Mouse (Mus musculus): Measurements from ENCODE around the gene Hikeshi.

DNA sequence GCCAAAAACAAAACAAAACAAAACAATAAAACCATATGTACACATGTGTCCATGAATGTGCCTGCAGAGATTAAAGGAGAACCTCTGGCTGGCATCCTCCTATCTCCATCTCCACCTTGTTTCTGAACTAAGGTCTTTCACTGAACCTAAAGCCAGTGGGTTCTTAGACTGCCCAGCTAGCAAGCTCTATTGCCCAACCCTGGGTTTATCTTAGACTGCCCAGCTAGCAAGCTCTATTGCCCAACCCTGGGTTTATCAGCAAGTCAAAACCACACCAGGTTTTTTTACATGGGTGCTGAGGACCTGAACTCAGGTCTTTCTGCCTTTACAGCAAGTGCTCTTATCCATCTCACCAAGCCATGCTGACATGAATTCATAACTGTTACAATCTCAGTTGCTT is 22.1 kb upstream of the Hikeshi start:
- TF ChIP-seq CTCF (conservative IDR thresholded peaks at IDR 0.05; ENCODE audit: low read length) (no peak), POU5F1 (IDR thresholded peaks at IDR 0.05; ENCODE audit: borderline replicate concordance, low read length) (no peak)
